Mouse (Mus musculus) heart, postnatal 14 days (tissue): ENCODE measurements around the gene Ube4b. TPM values are rescaled to one million over a fixed set of nuclear protein-coding genes. Genes with fewer than 3 reads are reported as not detected.
"Not testable (repeated sequence)": the region's sequence is repeated elsewhere in the genome, so short reads cannot be mapped to it uniquely, and the experiment has no call there.

Experiments
- DNase-seq, 2 experiments: peaks; one replicate each; pipeline ENCODE4 v3.0.0; 2021 to 2022
- intact Hi-C: fragments of 180-260 bp; cut with DNase I; formaldehyde crosslinking; loops from one replicate; pipeline ENCODE4 v1.15.1; 2025
- long read RNA-seq, 2 experiments: library from polyadenylated mRNA; stranded (forward); transcript quantifications; one replicate each; pipeline ENCODE4 v2.0.0; 2021
- total RNA-seq, 2 experiments: library from RNA; stranded (reverse); gene quantifications; 2 replicates each; pipeline ENCODE4 v1.2.3; 2021

Gene Ube4b
- 10 to 100 TPM; 46.3 to 58.6 TPM for total RNA-seq
- long read RNA-seq, experiment 1, full-length matches to known transcripts = 6 of 21 reads
- long read RNA-seq, experiment 1, partial matches to known transcripts = 6 of 21 reads
- long read RNA-seq, experiment 1, other reads (novel, unspliced or antisense) = 9 of 21 reads
- long read RNA-seq, experiment 2, full-length matches to known transcripts = 6 of 22 reads
- long read RNA-seq, experiment 2, partial matches to known transcripts = 6 of 22 reads
- long read RNA-seq, experiment 2, other reads (novel, unspliced or antisense) = 10 of 22 reads

DNA sequence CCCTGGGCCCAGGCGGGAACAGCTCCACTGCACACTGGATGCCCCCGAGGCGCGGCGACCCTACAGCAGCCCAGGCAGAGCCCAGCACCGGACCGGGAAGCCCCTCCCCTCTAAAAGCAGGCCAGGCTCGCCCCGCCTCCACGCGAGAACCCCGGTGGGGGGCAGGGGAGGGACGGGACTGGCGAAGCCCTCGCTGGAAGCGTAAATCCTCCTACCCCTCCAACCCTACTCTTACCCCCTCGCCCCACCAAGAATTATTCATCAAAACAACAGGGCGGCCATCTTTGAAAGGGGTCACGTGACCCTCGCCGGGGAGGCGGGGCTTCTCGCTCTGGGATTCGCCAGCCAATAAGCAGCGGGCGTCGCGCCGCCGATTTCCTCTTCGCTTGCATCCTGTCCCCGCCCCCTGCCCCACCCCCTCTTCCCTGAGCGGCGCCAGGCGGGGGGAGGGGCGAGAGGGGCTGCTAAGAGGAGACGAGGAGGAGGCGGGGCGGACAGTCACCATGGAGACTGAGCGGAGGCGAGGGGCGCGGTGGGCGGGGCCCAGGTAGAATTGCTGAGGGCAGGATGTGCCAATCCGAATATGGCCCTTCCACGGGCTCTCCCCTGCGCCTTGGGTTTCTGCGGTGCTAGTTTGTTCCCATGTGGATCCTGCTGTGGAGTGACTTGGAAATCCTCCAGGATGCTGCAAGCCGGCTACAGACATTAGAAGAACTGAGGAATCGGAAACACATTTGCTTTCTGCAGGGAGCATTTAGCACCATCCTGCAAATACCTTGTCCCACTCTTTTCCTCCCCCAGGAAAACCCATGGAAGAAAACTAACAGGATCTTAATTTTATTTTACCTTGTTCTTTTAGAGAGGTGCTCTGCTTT lies at the start of gene Ube4b:
TSS of gene Ube4b (minus strand) at position 425 of the 875 bp plus-strand sequence.
- intact Hi-C loops = loop anchor here (2.0 kb wide), 1 partner anchor 18 kb away; no protein-coding TSS in a partner anchor
- peak; percentile 97 to 98 for DNase-seq

DNA sequence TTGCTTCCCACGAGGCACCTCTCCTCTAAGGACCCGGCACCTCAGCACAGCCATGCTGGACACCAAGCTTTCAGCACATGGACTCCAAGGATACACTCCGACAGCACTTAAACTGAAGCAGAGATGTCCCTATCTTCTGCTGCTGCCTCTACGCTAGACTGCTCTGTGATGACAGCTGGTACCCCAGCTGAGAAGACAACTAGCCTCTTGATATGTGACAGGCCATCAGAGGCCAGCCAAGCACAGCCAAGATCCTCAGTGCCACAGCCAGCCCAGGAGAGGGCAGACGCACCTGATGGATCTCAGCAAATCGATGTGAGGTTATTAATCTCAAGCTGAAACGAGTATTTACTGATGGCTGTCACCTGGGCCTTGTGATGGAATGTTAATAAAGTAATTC lies 48.5 kb upstream of the Ube4b start:
- DNase-seq = no peak
- intact Hi-C loops = no loop called here

DNA sequence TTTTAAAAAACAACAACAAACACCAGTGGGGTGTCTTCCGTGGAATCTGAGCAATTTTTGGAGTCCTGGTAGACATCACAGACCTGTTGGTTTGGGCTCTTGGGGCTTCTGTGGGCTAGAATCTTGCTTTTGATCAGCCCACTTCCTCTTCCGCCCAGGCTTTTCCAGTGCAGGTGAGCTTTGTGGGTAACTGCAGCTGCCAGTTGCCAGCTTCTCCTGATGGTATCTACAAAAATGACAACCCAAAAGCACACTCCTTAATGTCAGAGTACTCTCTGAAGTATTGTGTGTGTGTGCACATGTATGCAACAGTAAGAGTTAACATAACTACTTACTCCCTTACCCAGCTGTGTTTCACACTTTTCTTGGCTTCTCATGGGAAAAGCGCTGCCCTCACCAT lies 43.0 kb upstream of the Ube4b start:
- intact Hi-C loops = no loop called here
- no peak for DNase-seq

DNA sequence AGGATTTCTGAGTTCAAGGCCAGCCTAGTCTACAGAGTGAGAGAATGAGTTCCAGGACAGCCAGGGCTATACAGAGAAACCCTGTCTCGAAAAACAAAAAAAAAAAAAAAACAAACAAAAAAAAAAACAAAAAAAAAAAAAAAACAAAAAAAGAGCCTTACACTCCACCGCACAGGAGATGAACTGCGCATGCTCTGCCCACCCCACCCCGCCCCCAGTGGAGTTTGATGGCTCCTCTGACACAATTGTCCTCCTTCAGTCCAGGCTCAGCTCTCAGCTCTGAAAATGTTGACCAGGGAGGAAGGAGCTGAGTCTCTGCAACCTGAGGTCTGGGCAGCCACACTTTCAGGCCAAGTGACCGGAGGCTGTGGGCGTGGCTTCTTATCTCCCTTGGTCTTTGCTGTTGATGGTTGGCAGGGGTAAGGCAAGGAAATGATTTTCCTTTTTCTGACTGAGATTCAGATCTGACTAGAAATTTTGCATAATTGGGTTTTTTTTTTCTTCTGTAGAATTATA lies 36.9 kb upstream of the Ube4b start:
- intact Hi-C loops = no loop called here
- no peak for DNase-seq

DNA sequence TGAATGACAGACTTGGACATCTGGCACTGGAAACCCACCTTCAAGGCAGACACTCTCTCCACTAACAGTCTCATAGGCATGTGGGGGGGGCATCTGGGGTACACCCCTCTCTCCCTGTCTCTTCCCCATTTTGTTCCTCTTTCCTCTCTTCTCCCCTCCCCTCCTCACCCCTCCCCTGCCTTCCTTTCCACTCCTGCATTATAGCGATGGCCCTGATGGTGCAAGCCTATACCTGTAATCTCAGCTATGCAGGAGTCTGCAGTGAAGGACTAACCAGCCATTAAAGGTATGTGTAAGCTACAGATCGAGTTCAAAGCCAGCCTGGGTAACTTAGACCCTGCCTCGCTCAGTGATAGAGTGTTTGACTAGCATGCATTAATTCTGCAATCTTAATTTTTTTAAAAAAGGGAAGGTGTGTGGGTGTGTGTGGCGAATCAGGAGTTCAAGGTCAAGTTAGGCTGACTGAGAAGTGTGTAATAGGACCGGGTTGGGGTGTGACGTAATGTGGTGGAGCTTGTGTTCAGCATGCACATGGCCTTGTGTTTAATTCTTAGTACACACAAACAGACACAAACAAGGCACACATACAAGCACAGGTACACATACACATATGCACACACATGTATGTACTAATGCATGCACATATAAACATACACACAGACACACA lies 35.9 kb upstream of the Ube4b start:
- no peak for DNase-seq
- intact Hi-C loops = no loop called here

DNA sequence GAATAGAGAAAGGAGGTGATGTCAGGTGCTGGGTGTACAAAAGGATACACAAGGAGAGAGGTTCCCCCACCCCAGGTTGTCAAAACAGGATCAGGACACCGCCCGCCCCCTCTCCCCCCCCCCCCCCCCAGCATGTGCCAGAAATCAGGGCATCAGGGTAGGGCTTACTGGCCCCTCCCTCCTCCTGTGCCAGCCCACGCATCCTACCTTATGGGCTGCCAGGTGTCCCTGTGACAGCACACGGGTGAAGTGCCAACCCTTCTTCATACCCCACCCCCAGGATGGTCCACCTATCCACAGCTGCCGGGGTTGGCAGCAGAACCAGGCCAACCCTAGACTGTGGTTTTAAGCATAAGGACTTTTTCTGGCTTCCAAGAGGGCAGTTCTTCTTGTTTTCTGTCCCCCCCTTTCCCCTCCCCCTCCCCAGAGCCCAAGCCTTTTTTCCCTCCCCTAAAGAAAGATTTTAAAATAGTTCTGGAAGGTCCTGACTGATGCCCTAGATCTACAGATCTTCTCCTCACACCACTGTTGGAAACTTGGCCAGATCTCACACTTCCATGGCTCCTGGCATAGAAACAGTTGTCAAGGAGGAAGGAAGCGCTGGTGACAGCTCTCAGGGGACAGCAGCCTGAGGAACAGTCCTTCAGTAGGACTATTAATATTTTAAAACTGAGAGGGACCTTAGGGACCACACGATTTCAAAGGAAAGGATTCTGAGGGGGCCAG lies 35.2 kb upstream of the Ube4b start:
- intact Hi-C loops = no loop called here

DNA sequence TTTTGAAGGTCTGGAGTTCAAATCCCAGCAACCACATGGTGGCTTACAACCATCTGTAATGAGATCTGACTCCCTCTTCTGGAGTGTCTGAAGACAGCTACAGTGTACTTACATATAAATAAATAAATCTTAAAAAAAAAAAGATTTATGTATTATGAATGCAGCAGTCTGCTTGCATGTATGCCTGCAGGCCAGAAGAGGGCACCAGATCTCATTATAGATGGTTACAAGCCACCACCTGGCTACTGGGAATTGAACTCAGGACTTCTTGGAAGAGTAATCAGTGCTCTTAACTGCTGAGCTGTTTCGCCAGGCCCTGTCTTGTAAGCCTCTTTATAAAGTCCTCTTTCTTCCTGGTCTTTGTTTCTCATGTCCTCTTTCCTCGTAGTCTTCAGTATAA lies 33.9 kb upstream of the Ube4b start:
- intact Hi-C loops, DNase-seq: not testable (repeated sequence)

More for the DNA sequence above, 35.2 kb upstream of the Ube4b start:
- DNase-seq = peak in 1 of 2 experiments; percentile 26

DNA sequence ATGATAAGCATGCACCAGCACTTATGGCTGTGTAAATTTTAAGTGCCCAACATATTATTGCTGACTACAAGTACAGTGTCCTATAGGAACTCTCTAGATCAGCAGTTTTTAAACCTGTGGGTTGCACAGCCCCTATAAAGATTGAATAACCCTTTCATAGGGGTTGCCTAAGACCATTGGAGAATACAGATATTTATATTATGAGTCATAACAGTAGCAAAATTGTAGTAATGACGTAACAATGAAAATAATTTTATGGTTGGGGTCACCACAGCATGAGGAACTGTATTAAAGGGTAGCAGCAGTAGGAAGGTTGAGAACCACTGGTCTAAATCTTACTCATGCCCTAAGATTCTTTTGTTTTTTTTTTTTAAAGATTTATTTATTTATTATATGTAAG lies 32.9 kb upstream of the Ube4b start:
- intact Hi-C loops = no loop called here
- DNase-seq = no peak

DNA sequence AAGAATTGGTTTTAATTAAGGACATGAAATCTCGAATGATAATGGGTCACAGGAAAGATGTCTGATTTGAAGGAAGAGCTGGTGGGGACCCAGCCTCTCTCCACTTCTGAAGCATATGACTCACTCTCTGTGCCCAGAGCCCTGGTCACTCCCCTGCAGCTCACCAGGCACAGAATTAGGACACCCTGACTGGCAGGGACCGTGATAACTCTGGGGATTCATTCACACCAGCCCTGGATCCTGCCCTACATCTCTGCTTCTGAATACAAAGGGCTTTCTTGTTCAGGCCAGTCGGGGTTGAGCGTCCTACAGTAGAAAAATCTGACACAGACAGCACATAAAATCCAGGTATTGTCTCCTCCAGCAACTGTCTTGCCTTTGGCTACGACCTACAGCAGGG lies 32.0 kb upstream of the Ube4b start:
- intact Hi-C loops = no loop called here
- DNase-seq = no peak

DNA sequence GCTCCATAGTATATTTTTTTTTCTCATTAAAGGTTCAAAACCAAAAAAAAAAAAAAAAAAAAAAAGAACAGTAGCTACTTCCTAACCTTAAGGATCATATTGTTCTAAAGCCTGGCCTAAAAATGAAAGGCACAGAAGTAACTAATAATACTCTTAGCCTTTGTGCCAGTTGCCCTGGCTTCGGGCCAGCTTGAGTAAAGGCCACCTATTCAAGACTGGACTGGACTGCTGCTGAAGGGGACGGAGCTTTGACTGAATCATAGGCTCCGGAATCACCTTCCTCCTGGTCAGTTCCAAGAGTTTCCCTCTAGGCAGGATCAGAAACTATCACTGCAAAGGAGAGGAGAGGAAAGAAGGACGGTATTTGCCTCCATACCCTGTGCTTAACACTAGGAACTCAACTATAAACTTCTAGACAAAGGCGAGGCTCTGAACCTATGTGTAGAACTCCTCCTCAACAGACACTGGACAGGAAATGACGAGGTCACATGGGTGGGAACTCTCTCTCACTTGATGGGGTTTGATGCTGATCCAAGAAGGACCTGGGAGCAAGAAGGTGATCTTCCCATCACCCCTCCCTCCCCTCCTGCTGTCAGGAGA lies 31.4 kb upstream of the Ube4b start:
- intact Hi-C loops = no loop called here
- peak; percentile 76 to 77 for DNase-seq

DNA sequence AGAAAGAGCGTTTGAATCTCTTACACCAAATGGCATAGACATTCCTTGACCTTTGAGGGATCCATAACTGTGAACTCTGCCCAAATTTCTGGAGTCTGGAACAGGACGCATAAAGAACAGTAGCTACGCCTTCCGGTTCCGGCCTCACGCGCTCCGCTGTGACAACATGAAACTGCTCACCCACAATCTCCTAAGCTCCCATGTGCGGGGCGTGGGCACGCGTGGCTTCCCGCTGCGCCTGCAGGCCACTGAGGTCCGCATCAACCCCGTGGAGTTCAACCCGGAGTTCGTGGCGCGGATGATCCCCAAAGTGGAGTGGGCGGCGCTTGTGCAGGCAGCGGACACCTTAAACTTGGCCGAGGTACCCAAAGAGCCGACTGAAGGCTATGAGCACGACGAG lies 30.6 kb upstream of the Ube4b start:
- intact Hi-C loops, DNase-seq: not testable (repeated sequence)

DNA sequence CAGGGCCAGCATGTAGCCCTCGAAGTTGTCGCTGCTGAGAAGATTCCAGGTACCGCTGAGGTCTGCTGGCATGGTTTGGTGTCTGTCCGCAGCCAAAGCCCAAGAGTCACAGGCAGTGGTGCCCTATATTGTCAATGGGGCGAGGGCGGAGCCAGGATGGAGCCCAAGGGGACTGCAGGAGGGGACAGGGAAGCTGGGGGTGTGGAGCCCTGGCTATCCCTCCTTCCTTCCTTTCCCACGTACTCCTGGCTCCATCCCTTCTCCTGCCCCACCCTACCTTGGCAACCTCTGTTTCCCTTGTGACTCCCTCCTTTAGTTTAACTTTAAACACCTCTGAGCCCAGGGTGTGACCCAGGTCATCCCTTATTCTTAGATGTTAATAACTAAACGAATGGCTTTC lies 28.3 kb upstream of the Ube4b start, which contains the start of gene Rbp7:
TSS of gene Rbp7 (minus strand) at position 100 of the 400 bp plus-strand sequence.
- intact Hi-C loops = loop anchor here (5.0 kb wide), 1 partner anchor 87 kb away; no protein-coding TSS in a partner anchor

DNA sequence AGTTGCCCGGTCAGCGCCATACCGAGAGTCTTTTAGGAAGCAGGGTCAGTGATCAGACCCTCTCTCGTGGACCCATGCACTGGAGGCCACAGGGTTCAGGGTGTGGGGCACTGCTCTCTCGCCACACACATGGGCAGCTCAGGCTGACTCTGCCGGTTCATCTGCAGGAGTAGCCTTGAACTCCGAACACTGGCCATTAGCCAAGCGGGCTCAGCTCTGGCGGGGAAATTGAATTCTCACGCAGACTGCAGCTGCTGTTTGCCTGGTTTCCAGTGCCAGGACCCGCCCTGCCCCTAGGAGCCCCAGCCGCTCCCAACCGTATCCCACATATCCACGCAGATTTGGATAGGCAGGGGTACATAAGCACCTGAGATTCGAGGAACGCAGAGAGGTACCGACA lies 27.7 kb upstream of the Ube4b start:
- intact Hi-C loops = loop anchor here (5.0 kb wide), 1 partner anchor 88 kb away; no protein-coding TSS in a partner anchor
- DNase-seq = no peak

More for the DNA sequence above, 28.3 kb upstream of the Ube4b start, which contains the start of gene Rbp7:
- DNase-seq = peak; percentile 26 to 43

DNA sequence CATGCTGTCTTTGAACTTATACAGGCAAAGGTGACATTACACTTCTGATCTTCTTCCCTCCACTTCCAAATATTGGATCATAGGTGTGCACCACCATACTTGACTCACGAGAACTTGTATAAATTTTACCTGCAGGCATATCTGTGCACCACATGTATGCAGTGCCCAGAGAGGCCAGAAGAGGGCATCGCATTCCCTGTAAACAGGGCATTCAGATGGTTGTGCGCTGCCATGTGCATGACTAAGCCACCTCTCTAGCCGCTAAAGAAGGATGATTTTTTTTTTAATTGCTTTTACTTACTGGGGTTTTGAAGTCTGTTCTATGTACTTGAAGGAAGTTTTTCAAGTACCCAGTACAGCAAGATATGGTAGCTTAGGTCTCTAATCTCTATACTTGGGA lies 27.1 kb upstream of the Ube4b start:
- peak; percentile 44 to 64 for DNase-seq
- intact Hi-C loops = loop anchor here (5.0 kb wide), 1 partner anchor 89 kb away; no protein-coding TSS in a partner anchor

DNA sequence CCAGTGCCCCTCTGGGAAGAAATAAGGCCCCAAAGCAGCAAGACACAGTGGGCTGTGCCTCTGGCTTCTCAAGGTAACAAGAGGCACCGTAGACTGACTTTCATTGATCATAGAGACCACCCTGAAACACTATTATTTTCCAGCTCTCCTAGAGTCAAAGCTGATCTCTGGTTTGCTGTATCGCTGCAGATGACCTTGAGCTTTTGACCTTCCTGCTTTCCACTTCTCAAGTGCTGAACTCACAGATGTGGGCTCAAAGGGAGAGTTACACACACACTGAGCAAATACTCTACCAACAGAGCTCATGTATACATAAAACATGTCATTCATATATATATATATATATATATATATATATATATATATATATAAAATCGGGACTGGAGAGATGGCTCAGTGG lies 24.1 kb upstream of the Ube4b start:
- DNase-seq = no peak
- intact Hi-C loops = loop anchor here (5.0 kb wide), 1 partner anchor 92 kb away; no protein-coding TSS in a partner anchor

DNA sequence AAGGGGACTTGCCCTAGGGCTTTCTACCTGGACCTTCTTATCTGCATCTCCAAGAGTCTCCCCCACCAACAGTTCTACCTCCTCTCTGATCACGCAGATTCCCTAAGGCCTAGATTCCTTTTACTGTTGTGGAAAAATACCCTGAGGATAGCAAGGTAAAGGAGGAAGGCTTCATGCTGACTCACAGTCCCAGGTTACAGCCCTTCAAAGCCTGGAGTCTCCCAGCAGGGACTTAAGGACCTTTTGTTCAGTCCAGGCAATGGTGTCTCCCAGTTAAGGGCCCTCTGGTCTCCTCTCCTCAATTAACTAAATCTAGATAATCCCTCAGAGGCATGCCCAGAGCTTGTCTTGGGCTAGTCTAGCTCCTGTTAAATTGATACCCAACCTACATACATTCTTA lies 19.8 kb upstream of the Ube4b start:
- intact Hi-C loops = loop anchor here (5.0 kb wide), 1 partner anchor 36 kb away; no protein-coding TSS in a partner anchor
- no peak for DNase-seq

DNA sequence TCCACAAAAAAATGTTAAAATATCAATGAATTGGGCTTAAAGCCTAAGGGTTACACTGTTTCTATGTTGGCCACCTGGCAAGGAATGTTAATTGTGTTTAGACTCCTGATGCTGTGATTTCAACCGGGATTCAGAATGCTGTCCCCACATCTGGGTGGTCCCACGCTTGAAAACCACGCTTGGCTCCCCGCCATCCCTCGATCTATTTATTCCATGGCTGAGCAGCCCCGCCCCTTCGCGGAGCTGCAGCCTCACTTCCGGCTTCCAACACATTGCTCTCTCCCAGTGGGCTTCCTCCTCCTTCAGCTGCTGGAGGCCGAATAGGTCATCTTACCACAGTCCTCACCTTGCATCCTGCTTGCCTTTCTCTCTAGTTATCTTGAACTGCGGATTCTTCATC lies 19.3 kb upstream of the Ube4b start:
- DNase-seq = peak; percentile 41 to 60
- intact Hi-C loops = loop anchor here (2.0 to 5.0 kb wide), 2 partner anchors 19 to 36 kb away; partner anchors contain the start of gene Ube4b

DNA sequence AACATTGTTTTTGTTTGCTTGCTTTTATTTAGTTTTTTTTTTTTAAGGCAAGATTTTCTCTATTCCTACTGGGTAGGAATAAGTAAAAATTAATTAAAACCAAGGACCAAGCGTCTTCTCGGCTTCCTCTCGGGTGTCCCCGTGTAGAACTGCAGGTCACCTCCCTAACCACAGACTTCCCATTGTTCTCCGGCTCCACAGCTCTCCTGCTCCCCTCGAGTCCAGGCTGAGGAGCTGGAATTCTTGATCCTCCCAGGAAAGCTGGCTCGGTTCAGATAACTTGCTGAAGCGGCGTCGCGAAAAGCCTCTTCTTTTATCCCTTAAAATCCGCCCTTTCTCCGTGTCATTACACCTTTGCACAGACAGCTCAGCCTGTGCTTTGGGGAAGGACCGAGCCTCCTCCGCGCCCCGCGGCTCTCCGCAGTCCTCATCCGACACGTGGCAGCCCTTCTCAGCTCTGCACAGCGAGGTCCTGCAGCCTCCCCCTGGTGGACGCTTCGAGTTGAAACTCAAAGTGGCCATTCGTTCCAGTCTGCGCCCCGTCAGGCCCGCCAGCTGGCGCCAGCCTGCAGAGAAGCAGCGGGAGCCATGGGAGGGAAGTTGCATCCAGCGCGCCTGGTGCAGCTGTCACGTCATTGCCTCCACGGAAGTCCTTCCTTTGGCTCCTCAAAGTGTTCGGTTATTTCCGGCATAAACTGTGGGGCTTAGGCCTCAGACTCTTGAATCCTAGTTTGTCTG lies 18.6 kb upstream of the Ube4b start:
- peak; percentile 90 to 92 for DNase-seq
- intact Hi-C loops = loop anchor here (2.0 to 5.0 kb wide), 3 partner anchors 18 to 68 kb away; partner anchors contain the start of gene Ube4b
